Mouse (Mus musculus): ENCODE measurements around the gene Camk1d. TPM values are rescaled to one million over a fixed set of nuclear protein-coding genes. Genes with fewer than 3 reads are reported as not detected.

Camk1d gene
- polyA plus RNA-seq, 1 experiment from 2014 or later, result 6.7 TPM

DNA sequence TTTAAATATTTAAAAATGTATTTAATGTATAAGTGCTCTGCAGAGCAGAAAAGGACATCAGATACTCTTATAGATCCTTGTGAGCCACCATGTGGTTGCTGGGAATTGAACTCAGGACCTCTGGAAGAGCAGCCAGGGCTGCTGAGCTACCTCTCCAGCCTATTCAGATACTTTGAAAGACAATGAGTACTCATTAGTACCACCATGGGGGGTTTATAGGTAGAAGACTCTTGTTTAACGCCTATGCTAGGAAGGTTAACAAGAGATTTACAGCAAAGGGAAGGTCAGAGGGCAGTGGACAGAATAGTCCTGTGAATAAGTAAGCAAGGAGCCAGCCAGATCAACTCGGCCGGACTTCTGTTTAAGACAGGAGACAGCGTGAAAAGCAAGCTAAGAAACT is 357.3 kb downstream of the Camk1d start:
- no peaks in the 10 kb centered on the region for H3K9me3 ChIP-seq (ENCODE audit: control insufficient read depth, low read length)

DNA sequence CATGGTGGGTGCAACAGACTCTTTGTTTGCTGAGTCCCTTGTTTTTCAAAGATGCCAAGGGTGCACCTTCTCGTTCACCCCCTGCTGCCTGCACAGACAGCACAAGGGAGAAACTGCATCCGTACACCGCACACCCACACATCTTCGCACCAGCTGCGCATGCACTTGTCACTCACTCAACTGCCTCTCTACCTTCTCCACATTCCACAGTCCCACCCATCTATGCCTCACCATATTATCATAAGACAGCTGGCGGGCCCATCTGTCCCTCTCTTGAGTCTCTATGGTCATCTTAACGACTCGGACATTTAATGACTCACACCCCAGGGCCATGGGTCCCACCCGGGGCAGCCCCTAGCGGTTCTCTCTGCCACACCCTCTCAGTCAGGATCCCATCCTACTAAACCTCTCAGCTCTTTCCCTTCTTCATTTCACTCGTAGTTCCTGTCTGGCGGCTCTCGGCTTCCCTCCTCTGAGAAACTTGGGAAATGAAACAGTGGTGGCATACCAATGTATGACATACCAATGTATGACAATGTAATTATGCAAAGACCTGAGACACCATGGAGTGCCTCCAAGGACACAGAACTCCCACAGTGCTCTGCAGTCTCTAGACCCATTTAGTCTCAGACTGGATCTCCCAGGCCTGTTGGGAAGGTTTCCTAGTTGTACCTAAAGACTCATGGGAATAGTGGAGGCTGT is 361.3 kb downstream of the Camk1d start:
- ATAC-seq (ENCODE audit: low FRiP score, low TSS enrichment) (no peak), DNase-seq (ENCODE audit: low spot score) (no peak)
- Histone ChIP-seq H3K9ac (ENCODE audit: low read length) (no peak overlapping the region), H3K27me3 (ENCODE audit: control insufficient read depth, insufficient read depth, low read length) (no peaks in the 10 kb centered on the region), H3K4me1 (replicated peaks; ENCODE audit: control insufficient read depth, insufficient read depth) (no peaks in the 10 kb centered on the region), H3K4me3 (ENCODE audit: low read depth, low read length) (no peak overlapping the region), H3K36me3 (ENCODE audit: control insufficient read depth, insufficient read depth, low read length) (no peaks in the 10 kb centered on the region), H3K4me2 (replicated peaks; ENCODE audit: low read depth) (no peak overlapping the region), H3K27ac (replicated peaks) (no peak overlapping the region), H3K9me3 (ENCODE audit: control insufficient read depth, low read length) (no peaks in the 10 kb centered on the region)
- TF ChIP-seq EP300 (optimal IDR thresholded peaks at IDR 0.05) (no peak), CTCF (IDR thresholded peaks at IDR 0.05; ENCODE audit: low read depth) (no peak)
- 84% methylated on average over 13 of the region's 13 CpGs for WGBS

More for the DNA sequence above, 357.3 kb downstream of the Camk1d start:
- DNase-seq (ENCODE audit: low spot score) (no peak), ATAC-seq (ENCODE audit: low FRiP score, low TSS enrichment) (no peak)
- Histone ChIP-seq H3K36me3 (ENCODE audit: control insufficient read depth, insufficient read depth, low read length) (no peaks in the 10 kb centered on the region), H3K4me3 (ENCODE audit: low read depth, low read length) (no peak overlapping the region), H3K27ac (replicated peaks) (no peak overlapping the region), H3K4me2 (replicated peaks; ENCODE audit: low read depth) (no peak overlapping the region), H3K4me1 (replicated peaks; ENCODE audit: control insufficient read depth, insufficient read depth) (no peaks in the 10 kb centered on the region), H3K27me3 (ENCODE audit: control insufficient read depth, insufficient read depth, low read length) (no peaks in the 10 kb centered on the region), H3K9ac (ENCODE audit: low read length) (no peak overlapping the region)
- 78% methylated on average over 4 of the region's 4 CpGs for WGBS
- TF ChIP-seq EP300 (optimal IDR thresholded peaks at IDR 0.05), result no peak
- TF ChIP-seq CTCF (IDR thresholded peaks at IDR 0.05; ENCODE audit: low read depth), result no peak

- H3K27me3 ChIP-seq (ENCODE audit: control insufficient read depth, insufficient read depth, low read length), result no peaks in the 10 kb centered on the region
- no peak overlapping the region for H3K4me2 ChIP-seq (replicated peaks; ENCODE audit: low read depth)
- DNase-seq (ENCODE audit: low spot score) (no peak), ATAC-seq (ENCODE audit: low FRiP score, low TSS enrichment) (no peak)
- no peaks in the 10 kb centered on the region for H3K4me1 ChIP-seq (replicated peaks; ENCODE audit: control insufficient read depth, insufficient read depth)
- H3K27ac ChIP-seq (replicated peaks), result no peak overlapping the region
- no peaks in the 10 kb centered on the region for H3K9me3 ChIP-seq (ENCODE audit: control insufficient read depth, low read length)
- 67% methylated on average over 9 of the region's 9 CpGs for WGBS
- no peak overlapping the region for H3K4me3 ChIP-seq (ENCODE audit: low read depth, low read length)
- no peaks in the 10 kb centered on the region for H3K36me3 ChIP-seq (ENCODE audit: control insufficient read depth, insufficient read depth, low read length)
- TF ChIP-seq CTCF (IDR thresholded peaks at IDR 0.05; ENCODE audit: low read depth) (no peak), EP300 (optimal IDR thresholded peaks at IDR 0.05) (no peak)
- no peak overlapping the region for H3K9ac ChIP-seq (ENCODE audit: low read length)
These were observed 369.0 kb downstream of the Camk1d start for GRCm38 (mm10) chr2:5345344-5345743.

DNA sequence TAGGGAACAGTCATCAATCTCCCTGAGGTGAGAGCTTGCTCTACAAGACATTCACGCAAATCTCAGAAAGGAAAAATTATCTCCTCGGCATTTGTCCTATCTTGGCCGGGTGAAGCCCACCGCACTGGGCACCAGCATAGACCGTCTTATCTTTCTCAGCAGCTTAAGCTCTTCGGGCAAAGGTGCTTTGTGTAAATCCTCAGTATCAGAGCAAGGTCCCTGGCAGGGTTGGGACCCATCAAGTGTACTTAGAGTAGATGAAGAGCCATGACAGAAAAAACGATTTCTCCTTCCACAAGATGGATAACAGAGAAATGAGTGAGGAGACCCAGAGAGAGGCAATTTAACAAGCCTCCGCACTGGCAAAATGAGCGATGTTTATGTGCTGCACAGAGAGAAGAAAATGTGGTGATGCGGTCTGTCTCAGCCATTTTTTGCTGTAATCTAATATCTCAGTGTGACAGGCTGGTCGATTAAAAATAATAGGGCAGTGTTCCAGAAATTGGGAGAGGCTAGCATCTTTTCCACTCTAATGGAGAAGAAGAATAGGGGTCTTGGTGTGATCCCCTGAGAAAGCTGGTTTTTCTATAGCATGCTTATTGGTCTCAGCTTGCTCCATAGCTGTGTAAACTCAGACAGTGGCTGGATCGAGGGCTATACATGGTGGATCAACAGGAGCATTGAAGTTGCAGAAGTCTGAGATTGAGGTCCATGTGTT is 386.6 kb downstream of the Camk1d start:
- Histone ChIP-seq H3K9ac (ENCODE audit: low read length) (no peak overlapping the region), H3K4me1 (replicated peaks; ENCODE audit: control insufficient read depth, insufficient read depth) (no peaks in the 10 kb centered on the region), H3K27me3 (ENCODE audit: control insufficient read depth, insufficient read depth, low read length) (no peaks in the 10 kb centered on the region), H3K36me3 (ENCODE audit: control insufficient read depth, insufficient read depth, low read length) (no peaks in the 10 kb centered on the region), H3K4me3 (ENCODE audit: low read depth, low read length) (no peak overlapping the region), H3K4me2 (replicated peaks; ENCODE audit: low read depth) (no peak overlapping the region), H3K27ac (replicated peaks) (no peak overlapping the region), H3K9me3 (ENCODE audit: control insufficient read depth, low read length) (no peaks in the 10 kb centered on the region)
- whole genome bisulfite sequencing, result 78% methylated on average over 12 of the region's 12 CpGs
- ATAC-seq (ENCODE audit: low FRiP score, low TSS enrichment), result no peak
- no peak for TF ChIP-seq EP300 (optimal IDR thresholded peaks at IDR 0.05)
- no peak for TF ChIP-seq CTCF (IDR thresholded peaks at IDR 0.05; ENCODE audit: low read depth)
- DNase-seq (ENCODE audit: low spot score), result no peak

GRCm38 (mm10) chr2:5324806-5325205 is 389.5 kb downstream of the Camk1d start:
- TF ChIP-seq CTCF (IDR thresholded peaks at IDR 0.05; ENCODE audit: low read depth) (no peak), EP300 (optimal IDR thresholded peaks at IDR 0.05) (no peak)

More at GRCm38 (mm10) chr2:5324806-5325205, 389.5 kb downstream of the Camk1d start:
- Histone ChIP-seq H3K27me3 (ENCODE audit: control insufficient read depth, insufficient read depth, low read length) (no peaks in the 10 kb centered on the region), H3K4me2 (replicated peaks; ENCODE audit: low read depth) (no peak overlapping the region), H3K4me3 (ENCODE audit: low read depth, low read length) (no peak overlapping the region), H3K4me1 (replicated peaks; ENCODE audit: control insufficient read depth, insufficient read depth) (no peaks in the 10 kb centered on the region), H3K9me3 (ENCODE audit: control insufficient read depth, low read length) (no peaks in the 10 kb centered on the region), H3K36me3 (ENCODE audit: control insufficient read depth, insufficient read depth, low read length) (no peaks in the 10 kb centered on the region), H3K27ac (replicated peaks) (no peak overlapping the region), H3K9ac (ENCODE audit: low read length) (no peak overlapping the region)
- ATAC-seq (ENCODE audit: low FRiP score, low TSS enrichment), result no peak
- WGBS, result 79% methylated on average over 3 of the region's 3 CpGs
- DNase-seq (ENCODE audit: low spot score), result no peak
